Mouse (Mus musculus) midbrain, embryonic 15.5 days (tissue): ENCODE data around the gene Dnah3. TPM values are rescaled to one million over a fixed set of nuclear protein-coding genes. Genes with fewer than 3 reads are reported as not detected.
A peak's percentile ranks its signal among the peaks of the same experiment; 100 is the strongest.

Source experiments
- ATAC-seq: fragments of 200-750 bp; cut with Nextera tagmentation; replicated peaks from 2 replicates; pipeline ENCODE4 v1.8.0; 2017; ENCODE audit warnings: moderate TSS enrichment
- H3K27ac ChIP-seq: fragments of 300-500 bp; sonication (generic); 2 replicates; pipeline ENCODE4 v1.5.1; 2015; ENCODE audit warnings: mild to moderate bottlenecking, inconsistent platforms
- H3K27me3 ChIP-seq: fragments of 300-500 bp; sonication (generic); replicated peaks from 2 replicates; pipeline ENCODE4 v1.6.1; 2015; ENCODE audit warnings: inconsistent platforms
- H3K36me3 ChIP-seq: fragments of 300-500 bp; sonication (generic); replicated peaks from 2 replicates; pipeline ENCODE4 v1.6.1; 2015; ENCODE audit warnings: inconsistent platforms
- H3K4me1 ChIP-seq: fragments of 300-500 bp; sonication (generic); 2 replicates; pipeline ENCODE4 v1.6.1; 2015; ENCODE audit warnings: inconsistent platforms
- H3K4me2 ChIP-seq: fragments of 300-500 bp; sonication (generic); 2 replicates; pipeline ENCODE4 v1.6.1; 2015; ENCODE audit warnings: inconsistent platforms, mild to moderate bottlenecking, moderate library complexity
- H3K4me3 ChIP-seq: fragments of 300-500 bp; sonication (generic); 2 replicates; pipeline ENCODE4 v1.5.1; 2015; ENCODE audit warnings: mild to moderate bottlenecking, inconsistent platforms
- H3K9ac ChIP-seq: fragments of 300-500 bp; sonication (generic); 2 replicates; pipeline ENCODE4 v1.6.1; 2015; ENCODE audit warnings: mild to moderate bottlenecking, inconsistent platforms
- H3K9me3 ChIP-seq: fragments of 300-500 bp; sonication (generic); 2 replicates; pipeline ENCODE4 v1.6.1; 2016; ENCODE audit warnings: inconsistent platforms
- WGBS: fragments of 180-500 bp; shearing (Covaris S2); methylation state at CpG from one replicate; pipeline ENCODE4 v1.1.7; 2015; ENCODE audit warnings: mixed read lengths; 5-methylcytosine and 5-hydroxymethylcytosine counted together
- polyA plus RNA-seq: library from polyadenylated mRNA; unstranded; fragments of >200 nt; fragmentation: Nextera tagmentation; extraction: Ambion mirVana; gene quantifications from 2 replicates; pipeline ENCODE4 v1.2.1, GENCODE M21; 2015

Gene Dnah3
- polyA plus RNA-seq, 1 experiment from 2014 or later, result 0.21 TPM

DNA sequence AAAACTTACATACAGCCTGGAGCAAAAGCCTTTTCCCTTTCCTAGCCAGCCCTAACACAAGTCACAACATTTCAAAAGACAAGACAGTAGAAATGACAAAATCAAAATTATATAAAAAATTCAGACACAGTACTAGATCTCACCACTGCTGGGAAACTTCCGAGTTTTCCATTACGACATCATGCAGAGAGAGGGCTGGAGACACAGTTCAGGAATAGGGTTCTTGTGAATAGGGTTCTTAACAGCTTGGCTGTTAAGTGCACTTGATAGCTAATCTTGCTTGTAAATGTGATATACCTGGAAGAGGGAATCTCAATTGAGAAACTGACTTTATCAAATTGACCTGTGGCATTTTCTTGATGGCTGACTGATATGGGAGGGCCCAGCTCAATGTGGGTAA, 213.9 kb downstream of the Dnah3 start:
- H3K4me3 ChIP-seq, result no peak overlapping the region
- no peaks in the 10 kb centered on the region for H3K36me3 ChIP-seq
- H3K27me3 ChIP-seq, result no peaks in the 10 kb centered on the region
- no peak overlapping the region for H3K4me2 ChIP-seq
- no peaks in the 10 kb centered on the region for H3K9me3 ChIP-seq
- ATAC-seq, result no peak
- WGBS, result 85% methylated on average over 2 of the region's 2 CpGs
- no peaks in the 10 kb centered on the region for H3K4me1 ChIP-seq
- H3K9ac ChIP-seq, result no peak overlapping the region
- H3K27ac ChIP-seq, result no peak overlapping the region

DNA sequence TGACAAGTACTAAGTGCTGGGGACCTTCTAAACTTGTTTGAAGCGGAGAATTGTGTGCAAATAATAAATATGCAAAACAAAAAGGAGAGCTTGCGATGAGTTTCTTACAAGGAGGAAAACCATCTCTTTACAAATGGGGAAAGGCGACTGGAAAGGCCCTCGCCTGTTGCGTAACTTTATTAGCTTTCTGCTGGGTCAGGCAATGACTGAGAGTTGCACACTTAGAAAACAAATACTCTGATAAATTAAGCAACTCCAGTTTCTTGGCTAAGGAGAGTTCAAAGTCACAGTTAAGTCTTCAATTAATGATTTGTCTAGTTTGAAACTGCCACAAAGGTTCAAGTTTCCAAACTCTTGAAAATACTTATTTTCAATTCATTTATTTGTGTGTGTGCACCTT, 214.7 kb downstream of the Dnah3 start:
- Histone ChIP-seq H3K4me3 (no peak overlapping the region), H3K4me2 (no peak overlapping the region), H3K9me3 (no peaks in the 10 kb centered on the region), H3K36me3 (no peaks in the 10 kb centered on the region), H3K27ac (no peak overlapping the region), H3K9ac (no peak overlapping the region), H3K4me1 (no peaks in the 10 kb centered on the region), H3K27me3 (no peaks in the 10 kb centered on the region)
- no peak for ATAC-seq
- WGBS, result 91% methylated on average over 5 of the region's 5 CpGs

- no peak overlapping the region for H3K4me2 ChIP-seq
- no peak overlapping the region for H3K27ac ChIP-seq
- no peaks in the 10 kb centered on the region for H3K4me1 ChIP-seq
- H3K4me3 ChIP-seq, result no peak overlapping the region
- no peak for ATAC-seq
- no peaks in the 10 kb centered on the region for H3K9me3 ChIP-seq
- no peaks in the 10 kb centered on the region for H3K27me3 ChIP-seq
- no peaks in the 10 kb centered on the region for H3K36me3 ChIP-seq
- WGBS, result 93% methylated on average over 4 of the region's 4 CpGs
- no peak overlapping the region for H3K9ac ChIP-seq
Observed at GRCm38 (mm10) chr7:119879171-119879570, 215.9 kb downstream of the Dnah3 start.

GRCm38 (mm10) chr7:119875776-119876440, 219.2 kb downstream of the Dnah3 start:
- WGBS, result 60% methylated on average over 3 of the region's 3 CpGs
- Histone ChIP-seq H3K4me3 (no peak overlapping the region), H3K9ac (no peak overlapping the region), H3K27ac (no peak overlapping the region), H3K27me3 (no peaks in the 10 kb centered on the region), H3K9me3 (no peaks in the 10 kb centered on the region), H3K36me3 (no peaks in the 10 kb centered on the region), H3K4me1 (0 out of 2 replicates have a peak, but pooled peaks cover 5% of the 10 kb centered on the region), H3K4me2 (no peak overlapping the region)
- no peak for ATAC-seq

DNA sequence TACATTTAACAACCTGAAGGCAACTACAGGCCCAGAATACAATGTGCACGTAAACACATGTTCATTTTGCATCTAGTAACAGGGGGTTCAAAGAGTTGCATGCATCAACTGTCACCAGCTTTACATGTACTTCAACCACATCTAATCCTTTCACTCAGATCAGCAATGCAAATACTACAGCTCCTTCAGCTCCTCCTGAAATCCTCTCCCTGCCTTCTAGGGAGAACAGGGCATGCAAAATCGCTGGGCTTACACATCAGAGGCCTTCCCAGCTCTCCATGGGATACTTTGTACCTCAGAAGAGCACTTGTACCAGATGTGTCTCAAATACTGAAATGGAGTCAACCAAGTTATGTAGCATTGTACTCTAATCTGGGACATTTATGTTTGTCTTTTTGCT, 222.0 kb downstream of the Dnah3 start:
- Histone ChIP-seq H3K4me3 (no peak overlapping the region), H3K4me1 (0 out of 2 replicates have a peak, but pooled peaks cover 5% of the 10 kb centered on the region), H3K36me3 (no peaks in the 10 kb centered on the region), H3K9me3 (no peaks in the 10 kb centered on the region), H3K27me3 (no peaks in the 10 kb centered on the region), H3K27ac (no peak overlapping the region), H3K9ac (no peak overlapping the region), H3K4me2 (no peak overlapping the region)
- WGBS, result 15% methylated on average over 2 of the region's 2 CpGs
- ATAC-seq, result 0 out of 2 replicates have a peak, but pooled peaks have one; percentile 42

Other genes with a start within 250 kb of the Dnah3 start
- gene Lyrm1, start 199.4 kb downstream of the Dnah3 start, polyA plus RNA-seq, result 18.0 and 18.6 TPM in 2 replicates
- gene Dcun1d3, start 199.0 kb downstream of the Dnah3 start, polyA plus RNA-seq, result 18.3 and 19.9 TPM in 2 replicates
- 10.6 and 10.8 TPM in 2 replicates for gene Tmem159, start 7.1 kb upstream of the Dnah3 start, polyA plus RNA-seq
- gene Zp2, start 50.0 kb upstream of the Dnah3 start, polyA plus RNA-seq, result not detected in 2 replicates
- gene Anks4b, start 78.6 kb upstream of the Dnah3 start, polyA plus RNA-seq, result not detected in 2 replicates
- gene Crym, start 106.8 kb upstream of the Dnah3 start, polyA plus RNA-seq, result 21.7 and 30.7 TPM in 2 replicates
- gene Abca14, start 108.7 kb upstream of the Dnah3 start, polyA plus RNA-seq, result not detected in 2 replicates
- not detected in 2 replicates for gene Abca15, start 233.4 kb upstream of the Dnah3 start, polyA plus RNA-seq